Mouse (Mus musculus) adrenal gland (tissue): ENCODE measurements around the gene Serp2.

Source experiments
- intact Hi-C: fragments of 180-260 bp; cut with DNase I; formaldehyde crosslinking; loops from one replicate; pipeline ENCODE4 v1.15.1; 2025
- long read RNA-seq, 2 experiments: library from polyadenylated mRNA; unstranded; transcript quantifications; one replicate each; pipeline ENCODE4 v2.0.0; 2020; ENCODE audit warnings: borderline replicate concordance in 1 of 2; ENCODE audit not compliant: insufficient replicate concordance in 1 of 2

Gene Serp2
- long read RNA-seq, experiment 1, partial matches to known transcripts, result 4 of 8 reads
- long read RNA-seq, experiment 1, other reads (novel, unspliced or antisense), result 1 of 8 reads
- long read RNA-seq, experiment 2, partial matches to known transcripts, result 4 of 13 reads
- long read RNA-seq, experiment 2, other reads (novel, unspliced or antisense), result 3 of 13 reads

GRCm38 (mm10) chr14:76556852-76557208, at the start of gene Serp2:
TSS of gene Serp2 (minus strand) at chr14:76556889.
- intact Hi-C loops, result no loop called here

- intact Hi-C loops, result no loop called here
Measured at GRCm38 (mm10) chr14:76605931-76606534, 49.3 kb upstream of the Serp2 start.

GRCm38 (mm10) chr14:76604012-76604411, 47.3 kb upstream of the Serp2 start:
- intact Hi-C loops, result no loop called here

- intact Hi-C loops, result no loop called here
Measured at GRCm38 (mm10) chr14:76601654-76602053, 45.0 kb upstream of the Serp2 start.

GRCm38 (mm10) chr14:76600391-76600790, 43.7 kb upstream of the Serp2 start:
- intact Hi-C loops, result no loop called here

- intact Hi-C loops, result loop anchor here (5.0 kb wide), 1 partner anchor 278 kb away; no protein-coding TSS in a partner anchor
Measured at GRCm38 (mm10) chr14:76599706-76600105, 43.0 kb upstream of the Serp2 start.

- intact Hi-C loops, result loop anchor here (5.0 kb wide), 1 partner anchor 279 kb away; no protein-coding TSS in a partner anchor
Measured at GRCm38 (mm10) chr14:76598518-76599216, 42.0 kb upstream of the Serp2 start.

- intact Hi-C loops, result loop anchor here (5.0 kb wide), 1 partner anchor 280 kb away; no protein-coding TSS in a partner anchor
Measured at GRCm38 (mm10) chr14:76597751-76598150, 41.1 kb upstream of the Serp2 start.

- intact Hi-C loops, result loop anchor here (5.0 kb wide), 1 partner anchor 282 kb away; no protein-coding TSS in a partner anchor
Measured at GRCm38 (mm10) chr14:76595048-76595859, 38.6 kb upstream of the Serp2 start.

- intact Hi-C loops, result loop anchor here (5.0 kb wide), 1 partner anchor 87 kb away; no protein-coding TSS in a partner anchor
Measured at GRCm38 (mm10) chr14:76594351-76594885, 37.7 kb upstream of the Serp2 start.

GRCm38 (mm10) chr14:76593630-76594193, 37.0 kb upstream of the Serp2 start:
- intact Hi-C loops, result loop anchor here (5.0 kb wide), 1 partner anchor 86 kb away; no protein-coding TSS in a partner anchor

GRCm38 (mm10) chr14:76592721-76593120, 36.0 kb upstream of the Serp2 start:
- intact Hi-C loops, result loop anchor here (5.0 kb wide), 1 partner anchor 85 kb away; no protein-coding TSS in a partner anchor

GRCm38 (mm10) chr14:76592090-76592489, 35.4 kb upstream of the Serp2 start:
- intact Hi-C loops, result loop anchor here (5.0 kb wide), 1 partner anchor 85 kb away; no protein-coding TSS in a partner anchor

- intact Hi-C loops, result loop anchor here (5.0 kb wide), 1 partner anchor 83 kb away; no protein-coding TSS in a partner anchor
Measured at GRCm38 (mm10) chr14:76590134-76590533, 33.4 kb upstream of the Serp2 start.

GRCm38 (mm10) chr14:76589671-76590070, 33.0 kb upstream of the Serp2 start:
- intact Hi-C loops, result loop anchor here (5.0 kb wide), 1 partner anchor 82 kb away; no protein-coding TSS in a partner anchor

GRCm38 (mm10) chr14:76585831-76586405, 29.2 kb upstream of the Serp2 start:
- intact Hi-C loops, result no loop called here

- intact Hi-C loops, result no loop called here
Measured at GRCm38 (mm10) chr14:76583985-76584384, 27.3 kb upstream of the Serp2 start.

- intact Hi-C loops, result no loop called here
Measured at GRCm38 (mm10) chr14:76581974-76582922, 25.6 kb upstream of the Serp2 start.

- intact Hi-C loops, result no loop called here
Measured at GRCm38 (mm10) chr14:76579660-76580061, 23.0 kb upstream of the Serp2 start.
